Mouse (Mus musculus) frontal cortex, adult 2 months (tissue): Measurements from ENCODE around the gene Vps18. TPM values are rescaled to one million over a fixed set of nuclear protein-coding genes. Genes with fewer than 3 reads are reported as not detected.

Experiments used
- DNase-seq, 2 experiments: peaks; one replicate each; pipeline ENCODE4 v3.0.0; 2022; ENCODE audit warnings: low spot score in 1 of 2; ENCODE audit errors: extremely low spot score in 1 of 2
- polyA plus RNA-seq: library from polyadenylated mRNA; depleted of rRNA; stranded (reverse); fragments of >200 nt; gene quantifications from 2 replicates; pipeline ENCODE4 v1.2.3, GENCODE M21; 2012

Vps18 gene
- polyA plus RNA-seq, 1 experiment = 28.8 TPM

GRCm38 (mm10) chr2:119318043-119318710 lies 29.6 kb downstream of the Vps18 start:
- DNase-seq = no peak

DNA sequence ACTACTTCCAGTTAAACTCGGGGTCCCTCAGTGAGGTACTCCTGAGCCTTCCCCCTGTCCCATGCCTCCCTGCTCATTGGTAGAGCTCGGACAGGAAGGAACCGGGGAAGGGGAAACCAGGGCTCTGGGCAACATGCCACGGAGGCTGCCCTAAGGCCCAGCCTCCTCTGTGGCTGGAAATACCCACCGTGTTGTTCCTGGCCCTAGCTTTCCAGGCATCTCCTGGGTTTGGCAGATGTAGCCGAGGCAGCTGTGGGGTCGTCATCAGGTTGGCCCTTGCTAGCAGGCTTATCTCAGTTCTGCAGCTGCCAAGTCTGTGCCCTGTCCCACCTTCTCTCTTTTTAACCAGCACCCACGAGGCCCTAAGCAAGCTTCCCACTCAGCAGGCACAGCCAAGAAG lies 32.0 kb downstream of the Vps18 start:
- DNase-seq = no peak

DNA sequence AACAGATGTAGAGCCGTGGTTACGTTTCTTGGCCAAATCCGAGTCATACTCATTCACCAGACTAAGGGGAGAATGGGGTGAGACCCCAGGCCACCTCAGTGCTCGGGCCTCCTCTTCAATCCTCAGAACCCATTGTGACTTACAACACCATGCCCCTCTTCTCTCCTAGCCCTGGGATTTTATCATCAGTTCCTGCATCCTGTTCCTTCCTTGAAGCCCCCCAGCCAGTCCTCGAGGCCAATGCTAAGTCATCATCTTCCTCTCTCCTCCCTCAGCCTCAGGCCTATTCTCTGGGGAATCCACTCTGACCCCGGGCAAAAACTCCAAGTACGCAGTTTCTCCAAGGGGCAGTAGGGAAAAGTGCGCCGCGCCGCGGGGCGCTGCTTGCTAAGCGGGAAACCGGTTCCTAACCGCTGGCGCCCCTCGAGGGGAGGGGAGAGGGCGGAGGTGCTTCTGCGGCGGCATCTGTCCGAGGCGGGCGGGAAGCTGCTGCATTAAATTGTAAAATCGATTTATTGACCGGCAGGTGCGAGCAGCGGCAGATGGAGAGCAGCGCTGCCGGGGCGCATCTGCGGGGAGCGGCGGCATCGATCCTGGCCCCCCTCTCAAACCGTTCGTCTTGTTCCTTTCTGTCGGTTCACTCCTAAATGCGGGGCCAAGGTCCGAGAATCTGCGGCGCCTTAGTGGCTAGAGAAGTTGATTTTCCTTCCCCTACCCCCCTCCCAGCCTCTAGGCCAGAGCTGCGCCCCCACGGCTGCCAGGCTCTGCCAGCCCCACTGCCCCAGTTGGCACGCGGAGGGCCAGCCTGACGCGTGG lies 33.4 kb downstream of the Vps18 start:
- DNase-seq = no peak

DNA sequence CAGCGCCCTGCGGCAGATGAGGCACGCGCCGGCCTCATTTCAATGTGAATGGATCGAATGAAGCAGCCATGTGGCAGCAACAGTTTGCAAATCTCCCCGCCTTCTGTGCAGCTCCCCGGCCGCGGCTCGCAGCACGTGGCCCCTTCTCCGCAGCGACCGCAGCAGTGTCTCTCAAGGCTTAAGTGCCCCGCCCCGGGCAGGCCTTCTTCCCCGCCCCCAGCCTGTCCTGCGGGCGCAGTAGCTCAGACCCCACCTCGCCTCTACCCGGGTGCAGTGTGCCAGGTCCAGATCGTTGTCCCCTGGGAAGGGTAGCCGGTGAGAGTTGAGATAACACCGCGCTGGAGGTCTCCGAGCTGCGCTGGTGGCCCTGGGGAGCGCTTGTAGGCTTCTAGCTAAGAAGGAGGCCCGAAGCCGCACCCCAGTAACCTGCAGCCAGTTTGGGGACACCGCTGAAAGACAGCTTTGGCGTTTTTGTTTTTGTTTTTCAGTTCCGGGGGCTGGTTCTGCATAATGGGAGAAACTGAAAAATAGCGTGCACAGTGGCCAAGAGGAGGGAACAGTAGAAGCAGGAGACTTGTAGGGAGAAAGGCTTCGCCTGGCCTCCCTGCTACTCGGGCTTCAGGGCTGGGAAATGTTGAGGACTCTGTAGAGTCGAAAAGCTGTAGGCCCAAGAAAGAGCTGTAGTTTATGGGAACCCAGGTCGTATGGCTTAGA lies 34.2 kb downstream of the Vps18 start:
- DNase-seq = peak in 1 of 2 experiments; percentile 64

- no peak for DNase-seq
Measured at GRCm38 (mm10) chr2:119323866-119324575, 35.5 kb downstream of the Vps18 start.

GRCm38 (mm10) chr2:119324576-119325318 lies 36.2 kb downstream of the Vps18 start:
- DNase-seq = no peak

- no peak for DNase-seq
Measured at GRCm38 (mm10) chr2:119325568-119326143, 37.1 kb downstream of the Vps18 start, which contains the start of gene Dll4. Gene Dll4, plus strand, starts transcription at chr2:119325784.

DNA sequence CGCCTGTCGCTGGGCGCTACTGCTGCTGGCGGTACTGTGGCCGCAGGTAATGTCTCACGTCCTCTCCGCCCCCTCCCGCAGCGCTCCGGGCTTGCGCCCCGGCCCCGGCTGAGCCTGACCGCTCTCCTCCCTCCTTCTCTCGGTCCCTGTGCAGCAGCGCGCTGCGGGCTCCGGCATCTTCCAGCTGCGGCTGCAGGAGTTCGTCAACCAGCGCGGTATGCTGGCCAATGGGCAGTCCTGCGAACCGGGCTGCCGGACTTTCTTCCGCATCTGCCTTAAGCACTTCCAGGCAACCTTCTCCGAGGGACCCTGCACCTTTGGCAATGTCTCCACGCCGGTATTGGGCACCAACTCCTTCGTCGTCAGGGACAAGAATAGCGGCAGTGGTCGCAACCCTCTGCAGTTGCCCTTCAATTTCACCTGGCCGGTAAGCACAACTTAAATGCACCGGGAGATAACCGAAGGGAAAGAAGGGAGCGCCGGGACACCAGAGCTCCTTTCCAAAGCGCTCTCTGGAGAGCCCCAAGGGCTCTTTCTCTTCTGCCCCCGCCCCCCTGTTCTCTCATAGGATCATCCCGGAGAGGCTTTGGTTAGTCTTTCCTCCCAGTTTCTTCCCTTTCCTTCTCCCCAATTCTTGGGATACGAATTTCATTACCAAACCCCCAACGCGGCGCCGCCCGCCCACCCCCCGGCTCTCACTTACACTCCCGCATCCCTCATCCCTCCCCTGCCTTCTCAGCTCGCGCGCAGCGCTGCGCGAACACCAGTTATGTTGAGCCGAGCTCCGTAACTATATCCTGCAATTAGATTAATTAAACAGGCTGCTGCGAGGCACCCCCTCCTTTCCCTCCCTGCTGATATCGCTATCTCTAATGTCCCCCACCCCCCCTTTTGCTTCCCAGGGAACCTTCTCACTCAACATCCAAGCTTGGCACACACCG lies 37.9 kb downstream of the Vps18 start:
- DNase-seq = no peak

GRCm38 (mm10) chr2:119327102-119327480 lies 38.6 kb downstream of the Vps18 start:
- DNase-seq = peak in 1 of 2 experiments; percentile 41

DNA sequence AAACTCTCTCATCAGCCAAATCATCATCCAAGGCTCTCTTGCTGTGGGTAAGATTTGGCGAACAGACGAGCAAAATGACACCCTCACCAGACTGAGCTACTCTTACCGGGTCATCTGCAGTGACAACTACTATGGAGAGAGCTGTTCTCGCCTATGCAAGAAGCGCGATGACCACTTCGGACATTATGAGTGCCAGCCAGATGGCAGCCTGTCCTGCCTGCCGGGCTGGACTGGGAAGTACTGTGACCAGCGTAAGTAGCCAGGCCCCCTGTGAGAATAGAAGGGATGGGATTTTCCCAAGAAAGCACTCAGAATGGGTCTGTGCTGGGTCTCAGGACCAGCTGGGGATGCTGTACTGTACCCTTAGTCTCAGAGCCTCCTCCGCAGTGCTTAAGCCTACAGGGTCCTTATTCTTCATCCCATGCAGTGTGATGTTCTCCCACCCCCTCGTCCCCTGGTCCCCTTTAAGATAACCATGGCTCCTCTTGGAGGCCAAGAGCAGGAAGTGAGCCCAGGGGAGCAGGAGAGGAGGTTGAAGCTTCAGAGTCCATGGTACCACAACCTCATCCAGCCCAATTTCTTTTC lies 39.5 kb downstream of the Vps18 start:
- no peak for DNase-seq

DNA sequence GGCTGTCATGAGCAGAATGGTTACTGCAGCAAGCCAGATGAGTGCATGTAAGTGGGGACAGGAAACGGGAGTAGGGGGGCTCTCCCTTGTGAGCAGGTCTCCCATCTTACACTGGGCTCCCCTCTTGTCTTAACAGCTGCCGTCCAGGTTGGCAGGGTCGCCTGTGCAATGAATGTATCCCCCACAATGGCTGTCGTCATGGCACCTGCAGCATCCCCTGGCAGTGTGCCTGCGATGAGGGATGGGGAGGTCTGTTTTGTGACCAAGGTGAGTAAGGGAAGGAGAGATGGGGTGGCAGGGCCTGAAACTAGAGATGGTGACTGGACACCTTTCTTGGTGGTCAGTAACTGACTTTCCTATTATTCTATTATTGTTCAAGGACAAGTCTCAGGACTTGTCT lies 40.0 kb downstream of the Vps18 start:
- no peak for DNase-seq

DNA sequence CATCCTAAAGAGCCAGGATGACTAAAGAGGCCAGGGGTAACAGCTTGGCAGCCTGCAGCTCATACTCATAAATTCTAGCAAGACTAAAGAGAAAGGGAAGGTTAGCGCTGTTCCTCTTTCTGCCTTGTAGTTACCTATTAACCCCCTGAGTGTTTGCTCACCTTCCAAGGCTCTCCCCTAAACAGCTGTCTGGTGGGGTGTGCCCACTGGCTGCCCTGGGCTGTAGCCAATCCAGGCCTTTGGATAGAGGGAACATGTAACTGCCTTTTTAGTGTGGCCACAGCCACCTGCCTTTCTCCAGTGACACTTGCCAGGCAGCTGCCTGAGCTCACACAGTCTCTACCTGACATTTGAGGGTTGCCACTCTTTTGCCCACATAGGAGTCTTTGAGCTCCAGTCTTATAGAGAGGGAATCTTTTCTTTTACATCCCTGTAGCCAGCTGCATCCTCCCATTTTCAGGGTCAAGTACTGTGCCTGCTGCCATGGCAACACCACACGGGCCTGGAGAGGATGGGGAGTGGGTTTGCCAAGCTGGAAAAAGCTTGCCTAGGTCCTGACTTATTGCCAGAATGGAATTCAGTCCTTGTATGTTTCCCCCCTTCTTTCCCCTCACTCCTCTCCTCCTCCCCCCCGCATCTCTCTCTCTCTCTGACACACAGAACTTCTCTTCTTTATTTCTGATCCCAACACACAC lies 40.7 kb downstream of the Vps18 start:
- DNase-seq = no peak

DNA sequence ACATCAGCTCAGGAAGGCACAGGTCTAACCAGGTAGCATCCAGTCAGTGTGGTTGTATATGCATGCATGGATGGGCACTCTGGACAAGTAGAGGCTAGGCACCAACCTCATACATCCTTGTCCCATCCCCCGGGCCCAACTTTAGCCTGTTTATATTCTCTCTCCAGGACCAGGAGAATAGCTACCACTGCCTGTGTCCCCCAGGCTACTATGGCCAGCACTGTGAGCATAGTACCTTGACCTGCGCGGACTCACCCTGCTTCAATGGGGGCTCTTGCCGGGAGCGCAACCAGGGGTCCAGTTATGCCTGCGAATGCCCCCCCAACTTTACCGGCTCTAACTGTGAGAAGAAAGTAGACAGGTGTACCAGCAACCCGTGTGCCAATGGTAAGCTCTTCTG lies 42.3 kb downstream of the Vps18 start:
- DNase-seq = no peak

- DNase-seq = no peak
Measured at GRCm38 (mm10) chr2:119332177-119332661, 43.7 kb downstream of the Vps18 start.

DNA sequence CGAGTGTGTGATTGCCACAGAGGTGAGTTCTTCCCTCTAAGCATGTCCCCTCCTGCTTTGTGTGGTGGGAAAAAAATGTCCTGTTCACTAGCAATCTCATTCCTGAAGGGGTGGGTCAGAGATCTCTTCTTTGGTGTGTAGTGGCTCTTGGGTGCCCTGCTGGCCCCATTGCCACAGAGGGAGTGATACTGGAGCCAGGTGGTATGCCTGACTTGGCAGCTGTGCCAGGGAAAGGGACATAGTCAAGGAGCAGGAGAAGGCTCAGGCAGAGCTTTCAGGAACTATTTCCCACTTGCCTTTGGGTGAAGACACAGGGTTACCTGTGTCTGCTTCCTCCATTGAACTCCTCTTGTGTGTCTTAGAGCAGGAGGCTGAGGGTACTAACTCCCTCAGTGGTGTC lies 45.6 kb downstream of the Vps18 start:
- no peak for DNase-seq

DNA sequence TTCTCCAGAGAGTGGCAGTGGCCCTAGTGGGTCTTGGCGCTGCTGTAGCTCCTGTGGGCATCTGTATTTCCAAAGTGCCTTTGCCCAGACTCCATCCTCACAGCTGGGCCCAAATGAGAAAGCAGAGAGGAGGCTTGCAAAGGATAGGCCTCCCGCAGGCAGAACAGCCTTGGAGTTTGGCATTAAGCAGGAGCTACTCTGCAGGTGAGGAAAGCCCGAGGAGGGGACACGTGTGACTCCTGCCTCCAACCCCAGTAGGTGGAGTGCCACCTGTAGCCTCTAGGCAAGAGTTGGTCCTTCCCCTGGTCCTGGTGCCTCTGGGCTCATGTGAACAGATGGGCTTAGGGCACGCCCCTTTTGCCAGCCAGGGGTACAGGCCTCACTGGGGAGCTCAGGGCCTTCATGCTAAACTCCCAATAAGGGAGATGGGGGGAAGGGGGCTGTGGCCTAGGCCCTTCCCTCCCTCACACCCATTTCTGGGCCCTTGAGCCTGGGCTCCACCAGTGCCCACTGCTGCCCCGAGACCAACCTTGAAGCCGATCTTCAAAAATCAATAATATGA lies 46.5 kb downstream of the Vps18 start:
- DNase-seq = no peak

GRCm38 (mm10) chr2:119335535-119335934 lies 47.0 kb downstream of the Vps18 start:
- DNase-seq = no peak
